Comparison of ENCODE assay signal across 12 mouse cellular contexts in the genomic region with DNA sequence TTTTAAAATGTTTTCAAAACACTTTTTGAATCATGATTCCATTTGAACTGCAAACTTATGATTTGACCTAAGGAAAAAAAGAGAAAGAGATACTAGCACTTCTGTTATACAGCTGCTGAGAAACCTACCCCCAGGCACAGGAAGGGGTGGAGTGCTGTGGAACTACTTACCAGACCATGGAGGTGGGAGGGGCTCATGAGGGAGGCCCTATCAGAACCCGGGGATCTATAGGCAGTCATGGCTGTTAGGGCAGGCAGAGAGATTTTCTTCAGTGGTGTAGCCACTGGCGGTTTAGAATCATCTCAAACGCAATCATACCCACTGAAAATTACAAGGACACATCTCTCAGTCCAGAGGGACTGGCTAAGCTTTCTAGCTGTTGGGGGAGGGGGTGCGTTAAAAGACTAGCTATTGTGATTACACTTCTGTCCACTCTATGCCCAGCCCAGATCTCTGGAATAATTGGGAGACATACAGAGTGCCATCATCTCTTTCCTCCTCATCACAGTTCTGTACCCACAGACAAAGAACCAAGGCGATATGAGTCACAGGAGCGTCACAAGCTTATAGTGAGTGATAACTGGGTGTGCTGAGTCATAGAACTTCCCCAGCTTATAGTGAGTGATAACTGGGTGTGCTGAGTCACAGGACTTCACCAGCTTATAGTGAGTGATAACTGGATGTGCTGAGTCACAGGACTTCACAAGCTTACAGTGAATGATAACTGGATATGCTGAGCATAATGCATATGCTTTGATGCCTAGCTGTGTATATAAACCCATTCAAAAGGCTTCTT.
DNase-seq lines count a peak whose midpoint lies in the region; ATAC-seq lines count a peak whose summit lies in the region.
"Had no signal": no experiment of that assay in that cellular context is flagged by ENCODE, and none has a peak within 500 bp of the region (broad histone marks: within the 10 kb centered on the region; RNA-seq: fewer than 3 reads in every experiment).

No protein-coding gene starts in this region.

- H3K27me3 ChIP-seq in intestine, embryonic 16.5 days (replicated peaks; ENCODE audit: control insufficient read depth, insufficient read depth, low read length) = no peaks in the 10 kb centered on the region
- H3K27me3 ChIP-seq: embryonic facial prominence, embryonic 13.5 days; neural tube, embryonic 12.5 days had no signal

- peak; percentile 49 for DNase-seq in right cerebral cortex, adult 18-20 months
- DNase-seq in right cerebral cortex, postnatal 25 days = no peak
- DNase-seq in adrenal gland, postnatal 10 days = peak; percentile 28
- DNase-seq in telencephalon, adult 2 months (ENCODE audit: low read depth, low spot score) = peak; percentile 22
- DNase-seq in ovary, adult 18-20 months (ENCODE audit: low spot score) = no peak
- DNase-seq in cerebellum, adult 18-20 months = no peak
- DNase-seq: gastrocnemius, postnatal 14 days had no signal

- H3K9ac ChIP-seq in intestine, embryonic 16.5 days (ENCODE audit: low read depth, low read length) = no peak overlapping the region
- H3K9ac ChIP-seq: embryonic facial prominence, embryonic 13.5 days; neural tube, embryonic 12.5 days had no signal

- H3K4me1 ChIP-seq in intestine, embryonic 16.5 days (ENCODE audit: control insufficient read depth, insufficient read depth, low read length) = no peaks in the 10 kb centered on the region

- 0 out of 2 replicates have a peak, but pooled peaks have one; percentile 21 for ATAC-seq in intestine, embryonic 16.5 days
- ATAC-seq: hindbrain, embryonic 16.5 days; lung, postnatal 0 days had no signal

- no peaks in the 10 kb centered on the region for H3K36me3 ChIP-seq in intestine, embryonic 16.5 days (ENCODE audit: control insufficient read depth, insufficient read depth, low read length)
- H3K36me3 ChIP-seq: embryonic facial prominence, embryonic 13.5 days; neural tube, embryonic 12.5 days had no signal

- no peak overlapping the region for H3K4me2 ChIP-seq in intestine, embryonic 16.5 days (ENCODE audit: low read depth, low read length)
- H3K4me2 ChIP-seq: embryonic facial prominence, embryonic 13.5 days; neural tube, embryonic 12.5 days had no signal

- H3K4me3 ChIP-seq in intestine, embryonic 16.5 days (ENCODE audit: low read length) = no peak overlapping the region
- H3K4me3 ChIP-seq: embryonic facial prominence, embryonic 13.5 days; neural tube, embryonic 12.5 days had no signal

- H3K27ac ChIP-seq in intestine, embryonic 16.5 days (ENCODE audit: low read length) = no peak overlapping the region
- H3K27ac ChIP-seq: embryonic facial prominence, embryonic 13.5 days; neural tube, embryonic 12.5 days had no signal

- no peaks in the 10 kb centered on the region for H3K9me3 ChIP-seq in intestine, embryonic 16.5 days (ENCODE audit: control insufficient read depth, low read length)
- H3K9me3 ChIP-seq: embryonic facial prominence, embryonic 13.5 days; neural tube, embryonic 12.5 days had no signal

- WGBS in intestine, embryonic 16.5 days = 85% methylated on average over 6 of the region's 6 CpGs

Comparison
In these comparisons a context has a peak if more than half of its experiments do, and no peak if none do; other contexts are left out.
1. DNase-seq: peak in right cerebral cortex, adult 18-20 months (single experiment), adrenal gland, postnatal 10 days (single experiment) and telencephalon, adult 2 months (single experiment); none in right cerebral cortex, postnatal 25 days (single experiment), ovary, adult 18-20 months (single experiment) and cerebellum, adult 18-20 months (0 of 2).